Mouse (Mus musculus) ES-Bruce4 (cell line): Measurements from ENCODE around the gene Abcc4.

Source experiments
- CTCF ChIP-seq: IDR thresholded peaks from one replicate; pipeline ENCODE4 v1.8.1; 2011; ENCODE audit warnings: low read depth, low read length
- EP300 ChIP-seq: IDR thresholded peaks from 2 replicates; pipeline ENCODE4 v1.6.1; 2011; ENCODE audit warnings: low read depth, low read length; ENCODE audit not compliant: insufficient read depth
- POLR2A ChIP-seq: IDR thresholded peaks from one replicate; pipeline ENCODE4 v1.8.1; 2011; ENCODE audit warnings: low read length; ENCODE audit not compliant: insufficient read depth

DNA sequence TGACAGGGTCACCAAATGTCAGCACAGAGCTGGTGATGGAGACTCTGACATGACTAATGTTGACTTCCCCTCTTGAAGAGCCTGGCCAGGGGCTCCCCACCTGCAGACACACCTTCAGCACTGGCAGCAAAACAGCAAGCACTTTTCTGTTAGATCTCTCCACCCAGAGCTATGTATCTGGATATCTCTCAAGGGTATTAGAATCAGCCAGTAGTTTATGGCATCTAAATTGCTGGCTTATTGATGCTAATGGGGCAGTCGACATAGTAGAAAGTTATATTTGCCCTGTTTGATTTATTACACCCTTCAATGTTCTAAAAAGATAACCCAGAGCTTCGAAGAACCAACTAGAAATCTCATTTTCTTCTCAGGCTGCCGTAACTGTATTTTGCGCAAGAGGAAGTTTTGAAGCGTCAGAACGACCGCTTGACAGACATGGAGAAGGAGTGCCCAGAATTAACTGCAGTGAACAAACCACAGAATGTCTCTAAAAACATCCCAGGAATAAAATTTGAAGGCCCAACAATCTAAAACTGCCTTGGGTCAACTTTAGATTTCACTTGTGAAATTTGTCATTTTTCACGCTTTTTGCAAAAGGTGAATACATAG, 123.6 kb downstream of the Abcc4 start:
- no peak for TF ChIP-seq CTCF
- TF ChIP-seq EP300: no peak
- no peak for TF ChIP-seq POLR2A
